Mouse (Mus musculus): ENCODE measurements around the gene Tmem116. TPM values are rescaled to one million over a fixed set of nuclear protein-coding genes. Genes with fewer than 3 reads are reported as not detected.

Gene Tmem116
- 1 to 10 TPM; 9.2 to 9.4 TPM for total RNA-seq (2021)

- DNase-seq (ENCODE audit: low spot score in 2 of 2) = no peak
- intact Hi-C loops (cut with DNase I) = no loop called here
Observed at GRCm38 (mm10) chr5:121451644-121452025, at the start of gene Tmem116. Gene Tmem116, plus strand, starts transcription at chr5:121451893.

DNA sequence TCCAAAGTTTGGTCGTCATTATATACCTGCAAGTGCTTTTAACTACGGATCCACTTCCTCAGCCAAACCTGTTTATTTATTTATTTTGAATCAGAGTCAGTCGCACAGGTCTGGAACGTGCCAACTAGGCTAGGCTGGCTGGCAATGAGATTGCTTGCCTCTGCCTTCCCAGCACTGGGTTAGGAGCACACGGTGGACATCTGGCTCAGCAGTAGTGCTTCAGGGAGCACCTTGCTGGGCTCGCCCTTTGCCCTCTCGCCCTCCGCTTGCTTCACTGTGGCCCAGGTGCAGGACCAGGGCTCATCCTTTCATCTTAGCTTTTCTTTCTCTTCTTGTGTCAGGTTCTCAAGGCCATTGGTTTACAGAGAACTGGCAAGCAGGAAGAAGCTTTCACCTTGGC is 43.8 kb upstream of the Tmem116 start:
- intact Hi-C loops (cut with DNase I) = no loop called here
- no peak for DNase-seq (ENCODE audit: low spot score in 2 of 2)

DNA sequence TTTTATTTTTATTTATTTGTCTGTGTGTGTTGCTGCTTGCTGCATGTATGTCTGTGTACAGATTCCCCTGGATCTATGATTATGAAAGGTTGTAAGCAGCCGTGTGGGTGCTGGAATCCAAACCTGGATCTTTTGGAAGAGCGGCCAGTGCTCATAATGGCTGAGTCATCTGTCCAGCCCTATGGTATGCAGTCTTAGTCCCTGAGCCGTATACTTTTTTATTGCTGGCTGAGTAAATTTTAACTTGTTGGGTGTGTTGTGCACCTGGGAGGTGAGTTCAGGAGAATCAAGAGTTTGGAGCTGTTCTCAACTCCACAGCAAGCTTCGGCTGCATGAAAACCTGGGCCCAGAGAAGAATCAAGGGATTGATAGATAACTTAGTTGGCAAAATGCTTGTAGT is 40.7 kb upstream of the Tmem116 start:
- intact Hi-C loops (cut with DNase I) = no loop called here
- DNase-seq (ENCODE audit: low spot score in 2 of 2) = no peak

DNA sequence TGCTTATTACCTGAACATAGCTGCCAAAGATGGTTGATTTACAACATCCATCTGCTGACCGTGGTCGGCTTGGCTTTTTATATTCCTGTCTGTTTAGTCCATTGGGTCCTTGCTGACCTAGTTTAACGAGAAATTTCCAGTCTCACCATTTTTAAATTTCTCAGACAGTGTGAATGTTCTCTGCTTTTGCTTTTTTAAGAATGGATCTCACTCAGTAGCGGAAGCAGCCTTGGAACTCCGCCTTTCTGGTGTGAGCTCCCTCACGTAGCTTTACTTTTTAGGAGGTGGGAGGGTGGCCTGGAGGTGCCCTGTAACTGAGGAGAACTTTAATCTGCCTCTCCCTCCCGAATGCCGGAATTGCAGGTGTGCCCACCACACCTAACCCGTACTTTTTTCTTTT is 31.0 kb upstream of the Tmem116 start:
- intact Hi-C loops (cut with DNase I) = no loop called here
- DNase-seq (ENCODE audit: low spot score in 2 of 2) = no peak

DNA sequence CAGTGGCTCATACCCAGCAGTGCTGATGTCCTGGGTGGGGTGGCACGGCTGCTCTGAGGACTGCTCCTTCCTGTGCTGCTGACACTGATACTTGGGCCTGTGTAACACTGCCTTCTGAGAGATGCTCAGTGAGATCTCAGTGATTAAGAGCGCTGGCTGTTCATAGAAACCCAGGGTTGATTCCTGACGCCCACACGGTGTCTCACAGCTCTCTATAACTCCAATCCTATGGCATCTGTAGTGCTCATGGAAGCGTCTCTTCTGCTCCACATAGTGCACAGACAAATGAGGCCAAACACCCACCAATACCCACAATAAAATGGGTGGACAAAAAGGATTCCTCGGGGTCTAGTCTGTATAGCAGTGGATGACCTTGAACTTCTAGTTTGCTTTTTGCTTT is 28.9 kb upstream of the Tmem116 start:
- intact Hi-C loops (cut with DNase I) = no loop called here
- no peak for DNase-seq (ENCODE audit: low spot score in 2 of 2)

DNA sequence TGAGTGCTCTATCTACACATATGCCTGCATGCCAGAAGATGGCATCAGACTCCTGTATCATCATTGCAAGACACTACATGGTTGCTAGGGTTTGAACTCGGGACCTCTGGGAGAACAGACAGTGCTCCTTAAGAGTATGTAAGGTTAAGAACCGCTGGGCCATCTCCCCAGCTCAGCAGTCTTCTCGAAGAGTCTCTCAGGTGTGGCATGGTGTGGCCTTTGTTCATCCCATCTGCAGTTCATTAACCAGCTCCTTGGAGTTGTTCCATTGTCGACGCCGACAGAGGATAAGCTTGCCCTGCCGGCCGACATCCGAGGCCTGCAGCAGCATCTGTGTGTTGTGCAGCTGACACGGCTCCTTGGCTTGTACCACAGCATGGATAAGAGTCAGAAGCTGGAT is 28.4 kb upstream of the Tmem116 start:
- intact Hi-C loops (cut with DNase I) = no loop called here
- no peak for DNase-seq (ENCODE audit: low spot score in 2 of 2)

- no peak for DNase-seq (ENCODE audit: low spot score in 2 of 2)
- intact Hi-C loops (cut with DNase I) = no loop called here
Observed at GRCm38 (mm10) chr5:121428954-121429353, 22.7 kb upstream of the Tmem116 start.

- intact Hi-C loops (cut with DNase I) = no loop called here
- no peak for DNase-seq (ENCODE audit: low spot score in 2 of 2)
Observed at GRCm38 (mm10) chr5:121438131-121438530, 13.6 kb upstream of the Tmem116 start.

- DNase-seq (ENCODE audit: low spot score in 2 of 2) = no peak
- intact Hi-C loops (cut with DNase I) = no loop called here
Observed at GRCm38 (mm10) chr5:121438756-121439155, 12.9 kb upstream of the Tmem116 start.

DNA sequence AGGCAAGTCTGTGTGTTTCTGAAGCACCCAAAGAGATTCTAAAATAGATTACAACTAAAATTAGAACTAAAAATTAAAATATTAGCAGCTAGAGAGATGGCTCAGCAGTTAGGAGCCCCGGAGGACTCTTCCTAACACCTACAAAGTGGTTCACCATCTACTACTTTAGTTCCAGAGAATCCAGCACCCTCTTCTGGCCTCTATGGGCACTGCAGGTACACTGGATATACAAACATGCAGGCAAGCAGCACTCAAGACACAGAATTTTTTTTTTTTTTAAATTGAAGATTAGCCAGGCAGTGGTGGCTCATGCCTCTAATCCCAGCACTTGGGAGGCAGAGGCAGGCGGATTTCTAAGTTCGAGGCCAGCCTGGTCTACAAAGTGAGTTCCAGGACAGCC is 8.1 kb upstream of the Tmem116 start:
- intact Hi-C loops (cut with DNase I) = no loop called here
- no peak for DNase-seq (ENCODE audit: low spot score in 2 of 2)

DNA sequence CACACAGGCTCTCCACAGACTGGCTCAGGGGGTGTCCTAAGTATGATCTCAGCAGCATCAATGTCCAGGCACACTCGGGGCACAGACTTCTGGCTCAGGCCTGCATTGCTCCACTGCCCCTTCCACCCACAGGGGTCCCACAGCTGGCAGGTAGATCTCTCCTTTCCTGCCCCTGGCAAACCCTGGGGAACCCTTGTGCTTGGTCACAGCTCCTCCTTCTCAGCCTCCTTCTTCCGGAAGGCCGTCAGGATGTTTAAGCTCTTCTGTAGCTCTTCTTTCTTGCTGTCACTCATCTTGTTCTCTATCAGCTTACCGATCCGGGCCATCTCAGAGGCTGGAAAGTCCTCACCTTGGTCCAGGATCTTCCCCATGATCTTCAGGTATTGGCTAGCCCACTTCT is 6.8 kb upstream of the Tmem116 start:
- intact Hi-C loops (cut with DNase I) = no loop called here
- DNase-seq (ENCODE audit: low spot score in 2 of 2) = no peak

- no peak for DNase-seq (ENCODE audit: low spot score in 2 of 2)
- intact Hi-C loops (cut with DNase I) = loop anchor here (2.0 kb wide), 1 partner anchor 28 kb away; no protein-coding TSS in a partner anchor
Observed at GRCm38 (mm10) chr5:121448450-121448849, 3.2 kb upstream of the Tmem116 start.

- DNase-seq (ENCODE audit: low spot score in 2 of 2) = no peak
- intact Hi-C loops (cut with DNase I) = loop anchor here (2.0 kb wide), 1 partner anchor 27 kb away; no protein-coding TSS in a partner anchor
Observed at GRCm38 (mm10) chr5:121449976-121450375, 1.7 kb upstream of the Tmem116 start.

GRCm38 (mm10) chr5:121450476-121450875 is 1.2 kb upstream of the Tmem116 start:
- intact Hi-C loops (cut with DNase I) = no loop called here
- DNase-seq (ENCODE audit: low spot score in 2 of 2) = no peak

DNA sequence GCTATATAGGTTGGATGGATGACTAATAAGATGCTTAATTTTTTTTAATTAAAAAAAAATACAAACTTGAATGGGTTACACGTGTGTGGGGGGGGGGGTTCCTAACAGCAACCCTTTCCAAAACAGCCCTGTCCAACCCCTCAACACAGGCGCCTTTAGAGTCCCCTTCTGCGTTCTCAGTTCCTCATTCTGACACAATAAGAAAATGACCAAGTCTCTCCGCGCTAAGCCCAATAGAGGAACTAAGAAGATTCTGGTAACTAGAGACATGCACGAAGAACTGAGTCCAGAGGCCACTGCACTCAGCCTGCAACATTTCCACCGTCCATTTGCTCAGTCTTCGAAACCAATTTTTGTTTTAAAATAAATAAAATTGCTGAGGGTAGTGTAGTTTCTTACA is 490 bp upstream of the Tmem116 start:
- no peak for DNase-seq (ENCODE audit: low spot score in 2 of 2)
- intact Hi-C loops (cut with DNase I) = no loop called here

- peak; percentile 98 to 99 for DNase-seq (ENCODE audit: low spot score in 2 of 2)
- intact Hi-C loops (cut with DNase I) = no loop called here
Observed at GRCm38 (mm10) chr5:121452026-121452869, 555 bp downstream of the Tmem116 start, which contains the start of gene Erp29. Gene Erp29, minus strand, starts transcription at chr5:121452506.

DNA sequence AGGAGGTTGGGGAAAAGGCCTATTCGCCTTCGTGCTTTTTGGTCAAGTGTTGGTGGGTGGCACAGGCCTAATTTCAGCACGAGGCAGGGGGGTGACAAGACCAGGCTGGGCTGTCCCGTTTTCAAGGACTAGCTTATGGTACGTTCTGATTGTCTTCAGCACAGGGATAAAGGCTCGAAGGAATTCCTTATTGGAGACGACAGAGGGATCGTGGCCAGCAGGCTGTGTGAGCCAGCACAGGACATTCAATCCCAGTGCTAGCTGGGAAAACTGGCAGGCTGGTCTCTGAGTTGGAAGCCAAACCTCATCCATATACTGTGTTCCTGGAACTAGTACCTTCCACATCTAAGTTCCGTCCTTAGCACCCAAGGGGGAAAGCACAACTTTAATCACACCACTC is 1.2 kb downstream of the Tmem116 start:
- intact Hi-C loops (cut with DNase I) = no loop called here
- no peak for DNase-seq (ENCODE audit: low spot score in 2 of 2)

- intact Hi-C loops (cut with DNase I) = no loop called here
- DNase-seq (ENCODE audit: low spot score in 2 of 2) = no peak
Observed at GRCm38 (mm10) chr5:121453743-121454502, 2.2 kb downstream of the Tmem116 start.

GRCm38 (mm10) chr5:121454503-121454782 is 2.8 kb downstream of the Tmem116 start:
- no peak for DNase-seq (ENCODE audit: low spot score in 2 of 2)
- intact Hi-C loops (cut with DNase I) = no loop called here

DNA sequence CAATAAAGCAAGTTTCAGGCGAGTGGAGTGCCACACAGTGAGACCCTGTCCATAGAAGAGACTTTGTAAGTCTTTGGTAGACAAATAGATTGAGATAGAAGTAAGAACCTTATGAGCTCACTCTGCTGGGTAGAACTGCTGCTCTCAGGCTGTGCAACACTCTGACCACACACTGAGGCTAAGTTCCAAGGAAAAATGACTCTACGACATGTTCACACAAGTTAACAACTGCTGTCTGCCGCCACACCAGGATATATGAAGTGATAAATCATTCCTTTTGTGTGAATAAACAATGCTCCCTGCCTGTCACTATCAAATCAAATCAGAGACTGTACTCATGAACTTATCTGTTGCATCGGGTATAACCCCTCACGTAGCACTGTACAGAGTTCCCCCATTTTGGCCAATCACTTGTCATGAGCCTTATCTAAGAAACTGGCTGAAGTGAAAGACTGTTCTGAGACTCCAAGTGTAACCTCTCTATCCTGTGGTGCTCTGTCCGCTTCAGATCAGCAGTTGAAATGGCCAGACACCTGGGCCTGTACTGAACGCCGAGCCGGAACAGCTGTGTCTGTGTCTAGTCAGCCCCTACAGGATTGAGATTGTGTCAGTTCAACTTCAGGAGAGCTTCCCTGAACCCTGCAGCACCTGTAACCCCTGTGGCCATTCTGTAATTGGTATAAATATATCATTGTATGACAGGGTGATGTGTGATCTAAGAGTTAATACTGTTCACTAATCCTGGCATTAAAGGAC is 4.0 kb downstream of the Tmem116 start:
- no peak for DNase-seq (ENCODE audit: low spot score in 2 of 2)
- intact Hi-C loops (cut with DNase I) = no loop called here
